Mouse (Mus musculus): ENCODE data around the gene Ebf4. TPM values are rescaled to one million over a fixed set of nuclear protein-coding genes. Genes with fewer than 3 reads are reported as not detected.

The Ebf4 gene
- 1.1 and 1.3 TPM in 2 replicates for polyA plus RNA-seq (2015; fragmentation: Nextera tagmentation; extraction: Ambion mirVana)

- peak within 1 kb of the TSS; percentile 70 for H3K4me2 ChIP-seq (replicated peaks; ENCODE audit: low read depth)
- H3K9ac ChIP-seq (ENCODE audit: low read length): peak within 1 kb of the TSS; percentile 75
- TF ChIP-seq CTCF (IDR thresholded peaks at IDR 0.05; ENCODE audit: low read depth) (no peak), EP300 (optimal IDR thresholded peaks at IDR 0.05) (no peak)
- H3K4me3 ChIP-seq (ENCODE audit: low read depth, low read length): peak within 1 kb of the TSS; percentile 68
- 2% methylated on average over 27 of the region's 39 CpGs for WGBS
- peak; percentile 61 for DNase-seq (ENCODE audit: low spot score)
- peak within 1 kb of the TSS; percentile 58; the same call in 1 of the 2 replicates for H3K27ac ChIP-seq (replicated peaks)
- ATAC-seq (ENCODE audit: low FRiP score, low TSS enrichment): peak; percentile 72
- no peaks in the 10 kb centered on the region for H3K27me3 ChIP-seq (ENCODE audit: control insufficient read depth, insufficient read depth, low read length)
- H3K9me3 ChIP-seq (ENCODE audit: control insufficient read depth, low read length): no peaks in the 10 kb centered on the region
- no peaks in the 10 kb centered on the region for H3K36me3 ChIP-seq (ENCODE audit: control insufficient read depth, insufficient read depth, low read length)
- H3K4me1 ChIP-seq (replicated peaks; ENCODE audit: control insufficient read depth, insufficient read depth): no peaks in the 10 kb centered on the region
Observed at GRCm38 (mm10) chr2:130294936-130295277, at the start of gene Ebf4. Ebf4 (plus strand) TSS chr2:130295169.

- DNase-seq (ENCODE audit: low spot score) (no peak), ATAC-seq (ENCODE audit: low FRiP score, low TSS enrichment) (no peak)
- Histone ChIP-seq H3K36me3 (ENCODE audit: control insufficient read depth, insufficient read depth, low read length) (no peaks in the 10 kb centered on the region), H3K27ac (replicated peaks) (no peak overlapping the region), H3K27me3 (ENCODE audit: control insufficient read depth, insufficient read depth, low read length) (no peaks in the 10 kb centered on the region), H3K9me3 (ENCODE audit: control insufficient read depth, low read length) (no peaks in the 10 kb centered on the region), H3K4me3 (ENCODE audit: low read depth, low read length) (no peak overlapping the region), H3K9ac (ENCODE audit: low read length) (no peak overlapping the region), H3K4me2 (replicated peaks; ENCODE audit: low read depth) (no peak overlapping the region), H3K4me1 (replicated peaks; ENCODE audit: control insufficient read depth, insufficient read depth) (no peaks in the 10 kb centered on the region)
- 48% methylated on average over 9 of the region's 9 CpGs for WGBS
- no peak for TF ChIP-seq EP300 (optimal IDR thresholded peaks at IDR 0.05)
- TF ChIP-seq CTCF (IDR thresholded peaks at IDR 0.05; ENCODE audit: low read depth): peak; percentile 72
Observed at GRCm38 (mm10) chr2:130246912-130247311, 48.1 kb upstream of the Ebf4 start.

GRCm38 (mm10) chr2:130248226-130248625 is 46.7 kb upstream of the Ebf4 start:
- Histone ChIP-seq H3K36me3 (ENCODE audit: control insufficient read depth, insufficient read depth, low read length) (no peaks in the 10 kb centered on the region), H3K4me1 (replicated peaks; ENCODE audit: control insufficient read depth, insufficient read depth) (no peaks in the 10 kb centered on the region), H3K4me2 (replicated peaks; ENCODE audit: low read depth) (no peak overlapping the region), H3K27me3 (ENCODE audit: control insufficient read depth, insufficient read depth, low read length) (no peaks in the 10 kb centered on the region), H3K9ac (ENCODE audit: low read length) (no peak overlapping the region), H3K9me3 (ENCODE audit: control insufficient read depth, low read length) (no peaks in the 10 kb centered on the region), H3K27ac (replicated peaks) (no peak overlapping the region), H3K4me3 (ENCODE audit: low read depth, low read length) (no peak overlapping the region)
- ATAC-seq (ENCODE audit: low FRiP score, low TSS enrichment): no peak
- no peak for DNase-seq (ENCODE audit: low spot score)
- WGBS: 63% methylated on average over 6 of the region's 7 CpGs
- TF ChIP-seq EP300 (optimal IDR thresholded peaks at IDR 0.05) (no peak), CTCF (IDR thresholded peaks at IDR 0.05; ENCODE audit: low read depth) (no peak)

GRCm38 (mm10) chr2:130256762-130257161 is 38.2 kb upstream of the Ebf4 start:
- Histone ChIP-seq H3K4me1 (replicated peaks; ENCODE audit: control insufficient read depth, insufficient read depth) (no peaks in the 10 kb centered on the region), H3K9me3 (ENCODE audit: control insufficient read depth, low read length) (no peaks in the 10 kb centered on the region), H3K27me3 (ENCODE audit: control insufficient read depth, insufficient read depth, low read length) (no peaks in the 10 kb centered on the region), H3K4me3 (ENCODE audit: low read depth, low read length) (no peak overlapping the region), H3K4me2 (replicated peaks; ENCODE audit: low read depth) (no peak overlapping the region), H3K9ac (ENCODE audit: low read length) (no peak overlapping the region), H3K36me3 (ENCODE audit: control insufficient read depth, insufficient read depth, low read length) (no peaks in the 10 kb centered on the region), H3K27ac (replicated peaks) (no peak overlapping the region)
- WGBS: 70% methylated on average over 4 of the region's 4 CpGs
- ATAC-seq (ENCODE audit: low FRiP score, low TSS enrichment): no peak
- TF ChIP-seq CTCF (IDR thresholded peaks at IDR 0.05; ENCODE audit: low read depth) (no peak), EP300 (optimal IDR thresholded peaks at IDR 0.05) (no peak)
- no peak for DNase-seq (ENCODE audit: low spot score)

- H3K9me3 ChIP-seq (ENCODE audit: control insufficient read depth, low read length): no peaks in the 10 kb centered on the region
- H3K4me3 ChIP-seq (ENCODE audit: low read depth, low read length): no peak overlapping the region
- no peak overlapping the region for H3K9ac ChIP-seq (ENCODE audit: low read length)
- no peaks in the 10 kb centered on the region for H3K36me3 ChIP-seq (ENCODE audit: control insufficient read depth, insufficient read depth, low read length)
- 71% methylated on average over 4 of the region's 4 CpGs for whole genome bisulfite sequencing
- H3K27me3 ChIP-seq (ENCODE audit: control insufficient read depth, insufficient read depth, low read length): no peaks in the 10 kb centered on the region
- no peak overlapping the region for H3K4me2 ChIP-seq (replicated peaks; ENCODE audit: low read depth)
- H3K4me1 ChIP-seq (replicated peaks; ENCODE audit: control insufficient read depth, insufficient read depth): no peaks in the 10 kb centered on the region
- no peak overlapping the region for H3K27ac ChIP-seq (replicated peaks)
- DNase-seq (ENCODE audit: low spot score): no peak
- ATAC-seq (ENCODE audit: low FRiP score, low TSS enrichment): no peak
- TF ChIP-seq CTCF (IDR thresholded peaks at IDR 0.05; ENCODE audit: low read depth) (no peak), EP300 (optimal IDR thresholded peaks at IDR 0.05) (no peak)
Observed at GRCm38 (mm10) chr2:130260822-130261221, 34.1 kb upstream of the Ebf4 start.

- DNase-seq (ENCODE audit: low spot score) (no peak), ATAC-seq (ENCODE audit: low FRiP score, low TSS enrichment) (no peak)
- H3K4me1 ChIP-seq (replicated peaks; ENCODE audit: control insufficient read depth, insufficient read depth): no peaks in the 10 kb centered on the region
- no peak overlapping the region for H3K4me2 ChIP-seq (replicated peaks; ENCODE audit: low read depth)
- no peak overlapping the region for H3K9ac ChIP-seq (ENCODE audit: low read length)
- H3K27me3 ChIP-seq (ENCODE audit: control insufficient read depth, insufficient read depth, low read length): no peaks in the 10 kb centered on the region
- H3K36me3 ChIP-seq (ENCODE audit: control insufficient read depth, insufficient read depth, low read length): no peaks in the 10 kb centered on the region
- H3K27ac ChIP-seq (replicated peaks): no peak overlapping the region
- no peaks in the 10 kb centered on the region for H3K9me3 ChIP-seq (ENCODE audit: control insufficient read depth, low read length)
- H3K4me3 ChIP-seq (ENCODE audit: low read depth, low read length): no peak overlapping the region
- WGBS: 78% methylated on average over 2 of the region's 2 CpGs
- TF ChIP-seq CTCF (IDR thresholded peaks at IDR 0.05; ENCODE audit: low read depth): no peak
- no peak for TF ChIP-seq EP300 (optimal IDR thresholded peaks at IDR 0.05)
Observed at GRCm38 (mm10) chr2:130261914-130262313, 33.1 kb upstream of the Ebf4 start.

Measured in stomach, postnatal 0 days (tissue).